Mouse (Mus musculus): ENCODE data around the gene Gm867. TPM values are rescaled to one million over a fixed set of nuclear protein-coding genes. Genes with fewer than 3 reads are reported as not detected.

Gene Gm867
- polyA plus RNA-seq, 1 experiment: not detected

- peaks cover 6% of the 10 kb centered on the region; the same call in 1 of the 2 replicates for H3K4me1 ChIP-seq (ENCODE audit: control insufficient read depth, insufficient read depth, low read length)
Observed at GRCm38 (mm10) chr10:75924324-75924723, 16.1 kb downstream of the Gm867 start.

GRCm38 (mm10) chr10:75921726-75922560 lies 18.5 kb downstream of the Gm867 start:
- Histone ChIP-seq H3K4me1 (ENCODE audit: control insufficient read depth, insufficient read depth, low read length) (peaks cover 14% of the 10 kb centered on the region), H3K4me3 (ENCODE audit: insufficient read depth, low read length) (peak overlapping the region; percentile 88), H3K27ac (ENCODE audit: insufficient read depth, low read depth, low read length) (peak overlapping the region; percentile 30; the same call in 1 of the 2 replicates)
- TF ChIP-seq CTCF (IDR thresholded peaks at IDR 0.05; ENCODE audit: low read depth, low read length): no peak
- TF ChIP-seq POLR2A (IDR thresholded peaks at IDR 0.05; ENCODE audit: borderline replicate concordance, low read depth, low read length): no peak

More at GRCm38 (mm10) chr10:75924324-75924723, 16.1 kb downstream of the Gm867 start:
- TF ChIP-seq POLR2A (IDR thresholded peaks at IDR 0.05; ENCODE audit: borderline replicate concordance, low read depth, low read length): no peak
- no peak; the same call in 1 of the 2 replicates for TF ChIP-seq CTCF (IDR thresholded peaks at IDR 0.05; ENCODE audit: low read depth, low read length)
- Histone ChIP-seq H3K4me3 (ENCODE audit: insufficient read depth, low read length) (no peak overlapping the region), H3K27ac (ENCODE audit: insufficient read depth, low read depth, low read length) (no peak overlapping the region)

- no peak for TF ChIP-seq POLR2A (IDR thresholded peaks at IDR 0.05; ENCODE audit: borderline replicate concordance, low read depth, low read length)
- TF ChIP-seq CTCF (IDR thresholded peaks at IDR 0.05; ENCODE audit: low read depth, low read length): no peak
- Histone ChIP-seq H3K27ac (ENCODE audit: insufficient read depth, low read depth, low read length) (peak within 1 kb of the TSS; percentile 66), H3K4me3 (ENCODE audit: insufficient read depth, low read length) (peak within 1 kb of the TSS; percentile 88), H3K4me1 (ENCODE audit: control insufficient read depth, insufficient read depth, low read length) (peaks cover 14% of the 10 kb centered on the region)
Observed at GRCm38 (mm10) chr10:75921026-75921725, 19.3 kb downstream of the Gm867 start, which contains the start of gene Smarcb1. Gene Smarcb1 (minus strand): TSS chr10:75921617.

GRCm38 (mm10) chr10:75919026-75919425 lies 21.4 kb downstream of the Gm867 start:
- H3K27ac ChIP-seq (ENCODE audit: insufficient read depth, low read depth, low read length): no peak overlapping the region
- TF ChIP-seq CTCF (IDR thresholded peaks at IDR 0.05; ENCODE audit: low read depth, low read length): no peak
- TF ChIP-seq POLR2A (IDR thresholded peaks at IDR 0.05; ENCODE audit: borderline replicate concordance, low read depth, low read length): no peak
- peaks cover 14% of the 10 kb centered on the region for H3K4me1 ChIP-seq (ENCODE audit: control insufficient read depth, insufficient read depth, low read length)
- H3K4me3 ChIP-seq (ENCODE audit: insufficient read depth, low read length): no peak overlapping the region

GRCm38 (mm10) chr10:75916840-75917239 lies 23.6 kb downstream of the Gm867 start:
- H3K4me3 ChIP-seq (ENCODE audit: insufficient read depth, low read length): no peak overlapping the region
- no peak overlapping the region for H3K27ac ChIP-seq (ENCODE audit: insufficient read depth, low read depth, low read length)
- TF ChIP-seq POLR2A (IDR thresholded peaks at IDR 0.05; ENCODE audit: borderline replicate concordance, low read depth, low read length): no peak
- no peak for TF ChIP-seq CTCF (IDR thresholded peaks at IDR 0.05; ENCODE audit: low read depth, low read length)
- H3K4me1 ChIP-seq (ENCODE audit: control insufficient read depth, insufficient read depth, low read length): peaks cover 14% of the 10 kb centered on the region

- Histone ChIP-seq H3K4me3 (ENCODE audit: insufficient read depth, low read length) (no peak overlapping the region), H3K4me1 (ENCODE audit: control insufficient read depth, insufficient read depth, low read length) (peaks cover 14% of the 10 kb centered on the region), H3K27ac (ENCODE audit: insufficient read depth, low read depth, low read length) (no peak overlapping the region)
- TF ChIP-seq CTCF (IDR thresholded peaks at IDR 0.05; ENCODE audit: low read depth, low read length) (no peak), POLR2A (IDR thresholded peaks at IDR 0.05; ENCODE audit: borderline replicate concordance, low read depth, low read length) (no peak)
Observed at GRCm38 (mm10) chr10:75915557-75915956, 24.9 kb downstream of the Gm867 start.

- TF ChIP-seq POLR2A (IDR thresholded peaks at IDR 0.05; ENCODE audit: borderline replicate concordance, low read depth, low read length): no peak
- TF ChIP-seq CTCF (IDR thresholded peaks at IDR 0.05; ENCODE audit: low read depth, low read length): no peak
- Histone ChIP-seq H3K27ac (ENCODE audit: insufficient read depth, low read depth, low read length) (no peak overlapping the region), H3K4me1 (ENCODE audit: control insufficient read depth, insufficient read depth, low read length) (no peaks in the 10 kb centered on the region), H3K4me3 (ENCODE audit: insufficient read depth, low read length) (no peak overlapping the region)
Observed at GRCm38 (mm10) chr10:75913013-75913589, 27.4 kb downstream of the Gm867 start.

- Histone ChIP-seq H3K27ac (ENCODE audit: insufficient read depth, low read depth, low read length) (no peak overlapping the region), H3K4me1 (ENCODE audit: control insufficient read depth, insufficient read depth, low read length) (no peaks in the 10 kb centered on the region), H3K4me3 (ENCODE audit: insufficient read depth, low read length) (no peak overlapping the region)
- TF ChIP-seq POLR2A (IDR thresholded peaks at IDR 0.05; ENCODE audit: borderline replicate concordance, low read depth, low read length) (no peak), CTCF (IDR thresholded peaks at IDR 0.05; ENCODE audit: low read depth, low read length) (no peak)
Observed at GRCm38 (mm10) chr10:75910698-75911097, 29.8 kb downstream of the Gm867 start.

GRCm38 (mm10) chr10:75906882-75907281 lies 33.6 kb downstream of the Gm867 start:
- no peak for TF ChIP-seq POLR2A (IDR thresholded peaks at IDR 0.05; ENCODE audit: borderline replicate concordance, low read depth, low read length)
- TF ChIP-seq CTCF (IDR thresholded peaks at IDR 0.05; ENCODE audit: low read depth, low read length): no peak
- no peak overlapping the region for H3K4me3 ChIP-seq (ENCODE audit: insufficient read depth, low read length)
- no peaks in the 10 kb centered on the region for H3K4me1 ChIP-seq (ENCODE audit: control insufficient read depth, insufficient read depth, low read length)
- no peak overlapping the region for H3K27ac ChIP-seq (ENCODE audit: insufficient read depth, low read depth, low read length)

Measured in bone marrow macrophage, adult 2 months (primary cell).